Mouse (Mus musculus) ES-E14 (cell line): ENCODE measurements around the gene Stx8. TPM values are rescaled to one million over a fixed set of nuclear protein-coding genes. Genes with fewer than 3 reads are reported as not detected.

Experiments
- DNase-seq: peaks from one replicate; pipeline ENCODE4 v3.0.0-alpha.2; 2013; ENCODE audit warnings: low read depth, low spot score
- H3K27ac ChIP-seq: 2 replicates; pipeline ENCODE4 v1.5.1; 2012; ENCODE audit warnings: low read depth, mild to moderate bottlenecking, low read length, moderate library complexity, mixed read lengths; ENCODE audit not compliant: poor library complexity, insufficient read depth, severe bottlenecking
- H3K36me3 ChIP-seq: 2 replicates; pipeline ENCODE4 v1.6.1; 2012; ENCODE audit warnings: mild to moderate bottlenecking, low read length, moderate library complexity, mixed read lengths; ENCODE audit not compliant: control insufficient read depth, poor library complexity, insufficient read depth, severe bottlenecking
- H3K4me1 ChIP-seq, 2 experiments: fragments of 150-350 bp in 1 of 2; sonication (generic) in 1 of 2; 2 replicates each; pipeline ENCODE4 v1.6.1; 2012; ENCODE audit warnings: low read length in 2 of 2, mild to moderate bottlenecking in 1 of 2, mixed read lengths in 1 of 2; ENCODE audit not compliant: control insufficient read depth in 2 of 2, insufficient read depth in 2 of 2, poor library complexity in 1 of 2
- H3K4me3 ChIP-seq, 2 experiments: fragments of 150-350 bp in 1 of 2; sonication (generic) in 1 of 2; 2 replicates each; pipeline ENCODE4 v1.5.1; 2012; ENCODE audit warnings: low read length in 2 of 2, low read depth in 1 of 2, mild to moderate bottlenecking in 1 of 2, mixed read lengths in 1 of 2; ENCODE audit not compliant: insufficient read depth in 1 of 2, poor library complexity in 1 of 2, severe bottlenecking in 1 of 2
- H3K9ac ChIP-seq: 2 replicates; pipeline ENCODE4 v1.6.1; 2012; ENCODE audit warnings: low read depth, mild to moderate bottlenecking, low read length, mixed read lengths; ENCODE audit not compliant: poor library complexity, insufficient read depth, severe bottlenecking
- H3K9me3 ChIP-seq: fragments of 150-350 bp; sonication (generic); 2 replicates; pipeline ENCODE4 v1.6.1; 2012; ENCODE audit warnings: low read depth, mild to moderate bottlenecking, low read length; ENCODE audit not compliant: control insufficient read depth, insufficient read depth
- CHD2 ChIP-seq: IDR thresholded peaks from 2 replicates; pipeline ENCODE4 v1.6.1; 2014; ENCODE audit warnings: mild to moderate bottlenecking, low read depth, low read length, inconsistent platforms
- HCFC1 ChIP-seq: IDR thresholded peaks from 2 replicates; pipeline ENCODE4 v1.6.1; 2012; ENCODE audit warnings: low read length, inconsistent platforms, borderline replicate concordance; ENCODE audit not compliant: insufficient read depth
- MAFK ChIP-seq: IDR thresholded peaks from 2 replicates; pipeline ENCODE4 v1.6.1; 2014; ENCODE audit warnings: mild to moderate bottlenecking, low read depth, low read length, inconsistent platforms; ENCODE audit not compliant: insufficient read depth
- ZC3H11A ChIP-seq: IDR thresholded peaks from 2 replicates; pipeline ENCODE4 v1.6.1; 2012; ENCODE audit warnings: low read depth, mild to moderate bottlenecking, inconsistent platforms, low read length, borderline replicate concordance
- ZNF384 ChIP-seq: IDR thresholded peaks from 2 replicates; pipeline ENCODE4 v1.6.1; 2012; ENCODE audit warnings: low read depth, low read length, inconsistent platforms
- in situ Hi-C, 2 experiments: fragments of 600-800 bp; cut with MboI; formaldehyde crosslinking; loops; one replicate each; pipeline ENCODE4 v1.15.1; 2025; ENCODE audit warnings: low sequenced_read_pairs in 2 of 2, inconsistent platforms in 1 of 2; ENCODE audit not compliant: unreplicated experiment in 2 of 2
- total RNA-seq: library from RNA; depleted of rRNA; stranded (reverse); fragments of 300-350 nt; gene quantifications from 2 replicates; pipeline ENCODE4 v1.2.3, GENCODE M21; 2012

Gene Stx8
- total RNA-seq, 1 experiment: 19.4 TPM

GRCm38 (mm10) chr11:67967831-67968230 is 1.8 kb downstream of the Stx8 start:
- DNase-seq: no peak
- H3K9me3 ChIP-seq: no peaks in the 10 kb centered on the region
- no peak overlapping the region for H3K4me3 ChIP-seq
- no peak overlapping the region for H3K27ac ChIP-seq
- H3K36me3 ChIP-seq: peaks cover 4% of the 10 kb centered on the region; the same call in 1 of the 2 replicates
- H3K4me1 ChIP-seq: 0 out of 4 replicates have a peak, but pooled peaks cover 2% of the 10 kb centered on the region in 2 experiments
- TF ChIP-seq MAFK: no peak
- TF ChIP-seq HCFC1: no peak
- no peak for TF ChIP-seq ZNF384
- no peak overlapping the region for H3K9ac ChIP-seq
- in situ Hi-C loops: no loop called here

- no peak for DNase-seq
- no peak overlapping the region for H3K4me3 ChIP-seq
- TF ChIP-seq ZNF384 (no peak), MAFK (no peak), ZC3H11A (no peak), HCFC1 (no peak), CHD2 (no peak)
- in situ Hi-C loops: no loop called here
- no peaks in the 10 kb centered on the region for H3K9me3 ChIP-seq
- no peak overlapping the region for H3K9ac ChIP-seq
- peaks cover 6% of the 10 kb centered on the region for H3K36me3 ChIP-seq
- H3K27ac ChIP-seq: no peak overlapping the region
- H3K4me1 ChIP-seq: 0 out of 4 replicates have a peak, but pooled peaks cover 0 to 2% of the 10 kb centered on the region in 2 experiments
These were observed 6.6 kb downstream of the Stx8 start for GRCm38 (mm10) chr11:67972606-67973005.

- Histone ChIP-seq H3K9me3 (no peaks in the 10 kb centered on the region), H3K9ac (no peak overlapping the region), H3K4me1 (no peaks in the 10 kb centered on the region), H3K4me3 (no peak overlapping the region), H3K36me3 (peaks cover 6% of the 10 kb centered on the region), H3K27ac (no peak overlapping the region)
- in situ Hi-C loops: no loop called here
- TF ChIP-seq ZNF384: no peak
- TF ChIP-seq ZC3H11A: no peak
- no peak for TF ChIP-seq MAFK
- TF ChIP-seq HCFC1: no peak
- no peak for TF ChIP-seq CHD2
- no peak for DNase-seq
These were observed 7.2 kb downstream of the Stx8 start for GRCm38 (mm10) chr11:67973225-67973624.

GRCm38 (mm10) chr11:67975252-67975651 is 9.3 kb downstream of the Stx8 start:
- no peaks in the 10 kb centered on the region for H3K9me3 ChIP-seq
- in situ Hi-C loops: no loop called here
- H3K27ac ChIP-seq: no peak overlapping the region
- 0 out of 2 replicates have a peak, but pooled peaks have one; percentile 26 for TF ChIP-seq MAFK
- peak; percentile 99 for TF ChIP-seq ZNF384
- no peak for TF ChIP-seq ZC3H11A
- H3K9ac ChIP-seq: no peak overlapping the region
- no peaks in the 10 kb centered on the region for H3K4me1 ChIP-seq
- no peak overlapping the region for H3K4me3 ChIP-seq
- DNase-seq: no peak
- peaks cover 3% of the 10 kb centered on the region for H3K36me3 ChIP-seq

GRCm38 (mm10) chr11:67983564-67983963 is 17.6 kb downstream of the Stx8 start:
- in situ Hi-C loops: no loop called here
- no peak for TF ChIP-seq CHD2
- no peak for TF ChIP-seq MAFK
- TF ChIP-seq HCFC1: no peak
- TF ChIP-seq ZC3H11A: no peak
- no peak for TF ChIP-seq ZNF384
- H3K27ac ChIP-seq: no peak overlapping the region
- H3K9me3 ChIP-seq: no peaks in the 10 kb centered on the region
- no peak for DNase-seq
- no peak overlapping the region for H3K9ac ChIP-seq
- H3K36me3 ChIP-seq: peaks cover 7% of the 10 kb centered on the region; the same call in 1 of the 2 replicates
- no peaks in the 10 kb centered on the region for H3K4me1 ChIP-seq
- H3K4me3 ChIP-seq: no peak overlapping the region
